8 mouse cellular contexts compared by ENCODE assay signal in genomic region chr19:17355950-17356867, GRCm38 (mm10). TPM values are rescaled to one million over a fixed set of nuclear protein-coding genes. Genes with fewer than 3 reads are reported as not detected.
DNase-seq lines count a peak whose midpoint lies in the region; ATAC-seq and TF ChIP-seq lines count a peak whose summit lies in the region.

No protein-coding gene starts in this region.

- TF ChIP-seq CTCF in liver, embryonic 14.5 days (IDR thresholded peaks at IDR 0.05; ENCODE audit: low read depth), result peak; percentile 89

- no peaks in the 10 kb centered on the region for H3K27me3 ChIP-seq in liver, embryonic 14.5 days (ENCODE audit: control insufficient read depth, insufficient read depth, low read length)

- peak overlapping the region; percentile 96 for H3K9ac ChIP-seq in liver, embryonic 14.5 days (replicated peaks)

- ATAC-seq in inflammation-experienced regulatory T-cells, adult 6 months, result peak; percentile 35
- ATAC-seq in liver, embryonic 14.5 days (ENCODE audit: insufficient read depth), result peak; percentile 87

- intact Hi-C loops in gastrocnemius, postnatal 14 days (cut with DNase I; ENCODE audit: low total_unique reads), result no loop called here

- peak overlapping the region; percentile 79 to 85 for H3K4me3 ChIP-seq in liver, embryonic 14.5 days (ENCODE audit: insufficient read depth in 1 of 2, low read depth in 2 of 2, low read length in 2 of 2)

- peaks cover 50 to 53% of the 10 kb centered on the region in 2 experiments for H3K4me1 ChIP-seq in liver, embryonic 14.5 days (replicated peaks; ENCODE audit: control insufficient read depth in 2 of 2, insufficient read depth in 2 of 2, low read length in 1 of 2)

- TF ChIP-seq EP300 in liver, embryonic 14.5 days (IDR thresholded peaks at IDR 0.05; ENCODE audit: low read depth), result peak; percentile 49; the same call in 1 of the 2 replicates

- DNase-seq in adrenal gland, adult 8-10 months, result peak; percentile 13
- DNase-seq in cerebellum, postnatal 25 days, result peak; percentile 82 to 89
- peak; percentile 43 for DNase-seq in gastrocnemius, postnatal 14 days
- DNase-seq in liver, embryonic 14.5 days (ENCODE audit: low read depth in 3 of 3, low spot score in 3 of 3), result peak; percentile 59 to 81 (median 62)
- peak; percentile 3 for DNase-seq in naive thymus-derived CD4-positive, alpha-beta T cell, adult 2 months (ENCODE audit: low read depth)
- peak; percentile 73 for DNase-seq in testis, postnatal 14 days (ENCODE audit: low spot score)
- DNase-seq in left cerebral cortex, adult 9 months (ENCODE audit: low spot score in 2 of 2), result no peak

- peaks cover 24% of the 10 kb centered on the region for H3K36me3 ChIP-seq in liver, embryonic 14.5 days (replicated peaks; ENCODE audit: control insufficient read depth, insufficient read depth, low read depth)

- peak overlapping the region; percentile 74 for H3K27ac ChIP-seq in liver, embryonic 14.5 days

- no peaks in the 10 kb centered on the region for H3K9me3 ChIP-seq in liver, embryonic 14.5 days (ENCODE audit: control insufficient read depth, low read length)

- peak overlapping the region; percentile 77 for H3K4me2 ChIP-seq in liver, embryonic 14.5 days (ENCODE audit: low read depth)

- WGBS in liver, embryonic 14.5 days (ENCODE audit: insufficient replicate concordance), result under 1% methylated on average over 50 of the region's 50 CpGs

RNA-seq across cellular contexts. Expression of gene Gcnt1, which starts 16.4 kb away (rescaled TPM):
- total RNA-seq in adrenal gland, adult 8-10 months (2022), result 1 to 10 TPM; 2.0 to 2.6 (median 2.5) TPM
- 1 to 10 TPM; 1.3 to 1.5 TPM for total RNA-seq in gastrocnemius, postnatal 14 days (2021)
- 1 to 10 TPM; 6.9 to 9.2 (median 7.5) TPM for polyA plus RNA-seq in inflammation-experienced regulatory T-cells, adult 6 months (2017; shearing (Covaris generic))
- 11.9 and 14.6 TPM in 2 replicates for polyA plus RNA-seq in liver, embryonic 14.5 days (2012; rRNA removed)
- polyA plus RNA-seq in liver, embryonic 14.5 days (2014; fragmentation: Nextera tagmentation; extraction: Ambion mirVana), result 25.1 and 26.0 TPM in 2 replicates

RNA-seq across cellular contexts. Expression of gene Rfk, which starts 37.6 kb away (rescaled TPM):
- total RNA-seq in adrenal gland, adult 8-10 months (2022), result 100 to 1,000 TPM in 2 of 4 experiments, 10 to 100 TPM in 2; 59.9 to 655 (median 176) TPM
- 10 to 100 TPM; 40.0 to 44.8 TPM for total RNA-seq in gastrocnemius, postnatal 14 days (2021)
- polyA plus RNA-seq in inflammation-experienced regulatory T-cells, adult 6 months (2017; shearing (Covaris generic)), result 10 to 100 TPM; 13.5 to 29.9 (median 20.3) TPM
- polyA plus RNA-seq in liver, embryonic 14.5 days (2012; rRNA removed), result 19.8 and 26.2 TPM in 2 replicates
- polyA plus RNA-seq in liver, embryonic 14.5 days (2014; fragmentation: Nextera tagmentation; extraction: Ambion mirVana), result 47.4 and 53.3 TPM in 2 replicates

Comparison
In these comparisons a context has a peak if more than half of its experiments do, and no peak if none do; other contexts are left out.
1. DNase-seq: peak in adrenal gland, adult 8-10 months (single experiment), cerebellum, postnatal 25 days (2 of 2), gastrocnemius, postnatal 14 days (single experiment), liver, embryonic 14.5 days (3 of 3), naive thymus-derived CD4-positive, alpha-beta T cell, adult 2 months (single experiment) and testis, postnatal 14 days (single experiment); none in left cerebral cortex, adult 9 months (0 of 2).